Mouse (Mus musculus): ENCODE results near the gene Bptf.
"Not testable (repeated sequence)": the region's sequence is repeated elsewhere in the genome, so short reads cannot be mapped to it uniquely, and the experiment has no call there.

Bptf gene

GRCm38 (mm10) chr11:107019318-107019717, 112.6 kb downstream of the Bptf start:
- no peak for DNase-seq (ENCODE audit: low spot score in 2 of 2)

GRCm38 (mm10) chr11:107018606-107019005, 113.3 kb downstream of the Bptf start:
- DNase-seq (ENCODE audit: low spot score in 2 of 2) = peak in 1 of 2 experiments; percentile 25

DNA sequence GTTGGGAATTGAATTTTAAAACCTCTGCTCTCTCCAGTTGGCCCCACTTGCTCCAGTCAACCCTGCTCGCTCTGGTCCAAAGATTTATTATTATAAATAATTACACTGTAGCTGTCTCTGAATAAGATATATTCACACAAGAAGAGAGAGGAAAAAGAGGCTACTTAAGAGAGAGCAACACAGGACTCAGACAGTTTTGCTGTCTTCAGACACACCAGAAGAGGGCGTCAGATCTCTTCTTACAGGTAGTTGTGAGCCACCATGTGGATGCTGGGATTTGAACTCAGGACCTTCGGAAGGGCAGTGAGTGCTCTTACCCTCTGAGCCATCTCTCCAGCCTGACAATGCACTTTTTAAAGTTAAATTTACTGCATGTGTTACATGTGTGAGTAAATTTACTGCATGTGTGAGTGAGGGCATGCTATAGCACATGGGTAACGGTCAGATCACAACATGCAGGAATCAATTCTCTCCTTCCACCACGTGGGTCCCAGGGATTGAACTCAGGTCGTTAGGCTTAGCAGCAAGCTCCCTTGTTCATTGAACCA, 114.5 kb downstream of the Bptf start:
- no peak for DNase-seq (ENCODE audit: low spot score in 2 of 2)

DNA sequence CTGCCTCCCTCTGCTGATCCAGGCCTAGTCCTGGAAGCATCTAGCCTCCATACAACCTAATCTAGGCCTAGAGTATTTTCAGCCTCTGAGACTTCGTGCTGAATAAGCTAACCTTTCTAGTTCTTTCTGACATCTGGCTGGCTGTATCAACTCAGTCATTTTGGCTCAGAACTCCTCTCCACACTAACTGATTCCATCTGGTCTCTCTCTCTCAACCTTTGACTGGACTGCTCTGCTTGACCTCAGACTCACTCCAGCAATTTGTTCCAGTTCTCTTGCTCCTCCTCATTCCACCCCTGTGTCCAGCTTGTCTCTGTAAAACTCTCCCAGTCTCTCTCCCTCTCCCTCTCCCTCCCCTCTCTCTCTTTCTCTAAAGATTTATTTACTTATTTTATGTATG, 115.0 kb downstream of the Bptf start:
- no peak for DNase-seq (ENCODE audit: low spot score in 2 of 2)

DNA sequence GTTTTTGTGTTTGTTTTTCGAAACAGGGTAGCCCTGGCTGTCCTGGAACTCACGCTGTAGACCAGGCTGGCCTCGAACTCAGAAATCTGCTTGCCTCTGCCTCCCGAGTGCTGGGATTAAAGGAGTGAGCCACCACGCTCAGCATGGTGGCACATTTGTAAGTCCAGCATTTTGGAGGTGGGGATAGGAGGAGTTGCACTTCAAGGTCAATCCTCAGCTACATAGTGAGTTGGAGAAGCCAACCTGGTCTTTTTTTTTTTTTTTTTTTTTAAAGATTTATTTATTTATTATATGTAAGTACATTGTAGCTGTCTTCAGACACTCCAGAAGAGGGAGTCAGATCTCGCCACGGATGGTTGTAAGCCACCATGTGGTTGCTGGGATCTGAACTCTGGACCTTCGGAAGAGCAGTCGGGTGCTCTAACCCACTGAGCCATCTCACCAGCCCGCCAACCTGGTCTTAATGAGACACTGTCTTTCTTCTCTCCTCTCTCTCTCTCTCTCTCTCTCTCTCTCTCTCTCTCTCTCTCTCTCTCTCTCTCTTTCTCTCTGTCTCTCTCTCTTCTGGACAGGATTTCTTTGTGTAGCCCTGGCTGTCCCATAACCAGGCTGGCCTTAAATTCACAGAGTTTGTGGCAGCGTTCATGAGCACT, 116.3 kb downstream of the Bptf start:
- not testable (repeated sequence) for DNase-seq (ENCODE audit: low spot score in 2 of 2)

DNA sequence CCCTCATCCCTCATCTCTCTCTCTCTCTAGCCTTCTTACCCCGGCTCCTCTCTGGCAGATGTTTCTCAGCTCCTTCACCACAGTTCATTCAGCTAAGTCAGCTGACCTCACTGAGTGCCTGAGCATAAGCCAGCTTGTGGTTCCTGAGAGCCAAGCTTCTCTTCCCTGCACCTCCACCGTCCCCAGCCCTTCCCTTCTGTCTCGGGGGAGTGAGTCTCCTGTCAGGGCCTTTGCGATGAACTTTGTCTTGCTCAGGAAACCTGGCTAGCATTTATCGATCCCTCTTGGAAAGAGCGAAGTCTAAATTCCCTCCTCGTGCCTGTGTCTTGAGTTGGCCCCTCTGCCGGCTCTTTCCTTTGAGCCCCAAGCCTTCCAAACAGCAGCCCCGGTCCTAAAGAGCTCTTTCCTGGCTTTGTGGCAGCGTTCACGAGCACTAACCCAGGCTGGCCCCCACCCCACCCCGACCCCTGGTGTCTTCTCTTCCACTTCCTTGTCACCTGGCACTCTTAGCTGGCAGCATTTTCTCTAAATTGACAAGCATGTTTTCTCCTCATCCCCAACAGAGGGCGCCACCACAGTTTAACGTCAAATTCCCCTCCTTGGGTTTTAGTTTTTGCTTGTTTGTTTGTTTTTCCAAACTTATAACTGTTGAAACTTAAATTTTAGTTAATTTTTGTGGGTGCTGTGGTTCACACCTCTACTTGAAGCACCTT, 117.2 kb downstream of the Bptf start:
- DNase-seq (ENCODE audit: low spot score in 2 of 2) = peak; percentile 25 to 56

DNA sequence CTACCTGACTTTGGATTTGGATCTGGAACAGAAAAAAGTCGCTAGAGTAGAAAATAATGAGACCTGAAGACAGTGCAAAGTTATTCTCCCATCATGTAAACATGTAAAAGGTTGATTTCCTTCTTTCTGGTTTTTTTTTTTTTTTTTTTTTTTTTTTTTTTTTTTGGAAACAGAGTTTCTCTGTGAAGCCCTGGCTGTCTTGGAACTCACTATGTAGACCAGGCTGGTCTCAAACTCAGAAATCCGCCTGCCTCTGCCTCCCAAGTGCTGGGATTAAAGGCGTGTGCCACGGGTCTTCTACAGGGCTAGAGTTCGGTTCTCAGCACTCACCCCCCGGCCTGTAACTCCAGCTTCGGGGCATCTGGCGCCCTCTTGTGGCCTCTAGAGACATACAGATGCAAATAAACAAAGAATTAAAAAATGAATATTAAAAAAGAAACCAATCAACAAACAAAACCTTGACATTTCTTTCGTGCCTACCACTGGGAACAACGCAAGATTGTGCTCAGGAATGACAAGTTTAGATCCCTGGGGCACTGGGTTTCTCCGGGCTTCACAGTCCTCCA, 117.8 kb downstream of the Bptf start:
- peak in 1 of 2 experiments; percentile 32 for DNase-seq (ENCODE audit: low spot score in 2 of 2)

DNA sequence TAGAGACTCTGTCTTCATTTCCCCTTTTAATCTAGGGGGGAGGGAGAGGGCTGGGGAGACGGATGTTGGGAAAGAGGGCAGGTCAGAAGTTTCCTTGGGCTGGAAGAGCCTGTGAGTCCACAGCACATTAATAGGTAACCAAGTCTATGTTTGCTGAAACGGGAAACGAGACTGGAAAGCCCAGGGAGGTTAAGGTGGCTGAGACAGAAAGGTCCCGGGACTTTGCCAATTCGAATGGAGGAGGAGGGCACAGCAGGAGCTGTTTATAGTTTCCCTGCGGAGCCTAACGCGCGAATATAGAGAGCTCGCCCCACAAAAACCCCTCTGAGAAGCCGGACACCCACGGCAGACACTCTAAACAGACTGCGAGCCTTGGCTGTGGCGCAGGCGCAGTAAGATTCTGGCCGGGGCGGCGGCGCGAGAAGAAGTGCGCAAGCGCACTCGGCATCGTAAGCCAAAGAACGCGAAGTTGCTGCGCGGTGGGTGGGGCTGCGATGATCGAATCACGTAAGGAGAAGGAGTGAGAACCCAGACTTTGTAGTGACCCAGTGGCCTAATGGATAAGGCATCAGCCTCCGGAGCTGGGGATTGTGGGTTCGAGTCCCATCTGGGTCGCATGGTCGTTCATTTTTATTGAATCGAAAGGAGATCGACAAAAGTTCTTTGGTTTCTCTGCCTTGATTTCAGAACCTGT, 119.5 kb downstream of the Bptf start:
- peak; percentile 99 for DNase-seq (ENCODE audit: low spot score in 2 of 2)

DNA sequence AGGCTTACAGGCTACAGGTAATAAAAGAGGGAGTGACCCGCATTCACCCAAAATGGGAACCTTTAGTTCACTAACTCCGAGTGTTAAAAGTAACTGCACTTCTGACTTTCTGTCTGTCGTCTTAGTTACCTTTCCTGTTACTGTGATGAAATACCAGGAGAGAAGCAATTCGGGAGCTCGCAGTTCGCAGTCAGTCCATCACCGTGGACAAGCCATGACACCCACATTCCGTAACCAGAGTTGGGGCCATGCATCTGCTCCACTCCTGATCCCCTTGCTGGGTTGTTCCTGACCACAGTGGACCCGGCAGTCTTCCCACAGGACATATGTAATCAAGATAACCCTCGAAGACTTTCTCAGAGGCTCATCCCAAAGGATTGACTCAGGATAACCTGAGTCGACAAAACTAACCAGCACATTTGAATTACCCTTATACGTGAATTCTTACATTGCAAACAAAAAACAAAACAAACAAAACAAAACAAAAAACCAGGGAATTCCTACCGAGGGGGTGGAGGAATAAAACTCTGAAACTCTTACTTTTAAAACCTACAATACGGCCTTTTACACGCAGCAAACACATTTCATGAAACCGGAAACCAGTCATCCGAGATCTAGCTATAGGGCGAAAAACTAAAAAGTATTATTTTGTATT, 120.1 kb downstream of the Bptf start:
- DNase-seq (ENCODE audit: low spot score in 2 of 2) = no peak

GRCm38 (mm10) chr11:107011171-107011570, 120.8 kb downstream of the Bptf start:
- DNase-seq (ENCODE audit: low spot score in 2 of 2) = no peak

DNA sequence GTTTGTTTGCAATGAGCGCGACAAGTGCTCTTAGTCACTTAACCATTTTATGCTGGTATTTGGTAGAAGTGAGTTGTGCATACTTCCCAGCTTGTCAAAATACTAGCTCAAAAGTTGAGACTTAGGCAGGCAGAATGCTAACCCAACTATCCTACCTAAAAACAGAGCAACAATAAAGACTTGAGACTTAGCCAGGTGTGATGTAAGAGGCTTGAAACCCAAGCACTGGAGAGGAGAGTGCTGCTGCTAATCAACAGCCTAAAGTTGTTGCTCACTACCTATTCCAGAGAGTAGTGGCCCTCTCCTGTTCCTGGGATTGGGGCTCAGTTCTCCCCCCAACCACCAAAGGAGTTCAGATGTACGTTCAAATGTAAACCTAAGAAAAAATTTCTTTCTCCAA, 121.5 kb downstream of the Bptf start:
- DNase-seq (ENCODE audit: low spot score in 2 of 2) = no peak

DNA sequence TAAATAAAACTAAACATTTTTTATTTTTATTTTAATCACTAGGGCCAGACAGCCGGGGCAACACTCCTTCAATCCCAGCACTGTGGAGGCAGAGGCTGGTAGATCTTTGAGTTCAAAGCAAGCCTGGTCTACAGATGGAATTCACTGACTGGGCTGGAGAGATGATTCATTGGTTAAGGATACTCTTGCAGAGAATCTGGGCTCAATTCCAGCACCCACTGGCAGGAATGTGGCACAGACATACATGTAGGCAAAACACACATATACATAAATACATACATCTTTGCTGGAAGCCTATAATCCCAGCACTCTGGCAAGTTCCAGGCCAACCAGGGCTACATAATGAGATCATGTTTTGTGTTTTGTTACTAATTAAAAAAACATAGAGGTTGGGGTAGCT, 126.4 kb downstream of the Bptf start:
- DNase-seq (ENCODE audit: low spot score in 2 of 2) = no peak

- no peak for DNase-seq (ENCODE audit: low spot score in 2 of 2)
Measured at GRCm38 (mm10) chr11:107001760-107002675, 129.9 kb downstream of the Bptf start.

DNA sequence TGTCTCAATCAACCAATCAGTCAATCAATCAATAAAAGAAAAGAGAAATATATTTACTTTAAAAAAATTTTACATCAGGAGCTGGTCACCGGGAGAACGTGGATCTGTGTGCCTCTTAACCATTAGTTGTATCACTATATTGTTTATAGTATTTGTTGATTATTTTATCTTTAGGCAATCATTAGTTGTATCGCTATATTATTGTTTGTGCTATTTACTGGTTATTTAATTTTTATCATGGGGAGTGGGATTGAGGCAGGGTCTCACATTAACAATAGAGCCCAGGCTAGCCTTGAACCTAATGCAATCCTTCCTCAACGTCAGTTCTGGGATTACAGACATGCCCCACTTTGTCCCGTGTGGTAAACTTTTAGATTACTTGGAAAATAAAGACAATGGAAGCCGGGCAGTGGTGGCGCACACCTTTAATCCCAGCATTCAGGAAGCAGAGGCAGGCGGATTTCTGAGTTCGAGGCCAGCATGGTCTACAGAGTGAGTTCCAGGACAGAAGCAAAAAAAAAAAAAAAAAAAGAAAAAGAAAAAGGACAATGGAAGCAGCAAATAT, 131.9 kb downstream of the Bptf start:
- no peak for DNase-seq (ENCODE audit: low spot score in 2 of 2)

DNA sequence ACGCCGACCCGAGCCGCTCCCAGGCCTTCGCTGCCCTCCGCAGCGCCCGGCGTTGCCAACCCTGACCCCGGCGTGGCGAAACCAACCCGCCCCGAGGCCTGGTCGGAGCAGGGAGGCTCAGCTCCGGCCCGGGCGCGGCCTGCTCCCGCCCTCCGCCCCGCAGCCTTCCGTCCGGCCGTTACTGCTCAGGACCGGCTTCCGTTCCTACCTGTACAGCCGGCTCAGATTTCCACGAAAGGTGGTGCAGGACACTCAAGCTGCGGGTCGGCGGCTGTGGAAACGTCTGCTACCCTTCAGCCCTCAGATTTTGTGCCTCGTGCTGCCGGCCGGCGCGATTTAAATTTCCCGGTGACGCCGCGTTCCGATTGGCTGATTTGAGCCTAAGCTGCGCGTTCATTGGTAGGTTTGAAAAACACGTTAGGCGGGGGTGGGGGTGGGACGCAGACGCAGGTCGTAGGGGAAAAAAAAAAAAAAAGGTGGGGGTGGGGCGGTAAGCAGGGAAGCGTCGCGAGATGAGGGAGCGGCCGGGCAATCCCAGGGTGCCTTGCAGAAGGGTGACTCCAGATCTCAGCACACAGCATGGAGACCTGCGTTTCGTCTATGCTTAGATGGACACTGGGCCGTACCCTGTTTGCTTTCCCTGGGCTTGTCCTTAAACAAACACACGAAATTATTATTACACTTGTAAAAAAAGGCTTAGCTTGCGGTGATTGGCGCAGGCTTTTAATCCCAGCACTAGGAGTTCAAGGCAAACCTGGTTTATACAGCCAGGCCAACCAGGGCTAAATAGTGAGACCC, 132.6 kb downstream of the Bptf start, which contains the start of gene Kpna2:
Gene Kpna2 (minus strand): TSS at position 391 of the 798 bp plus-strand sequence.
- peak; percentile 80 to 86 for DNase-seq (ENCODE audit: low spot score in 2 of 2)

GRCm38 (mm10) chr11:106998651-106999150, 133.2 kb downstream of the Bptf start:
- no peak for DNase-seq (ENCODE audit: low spot score in 2 of 2)

DNA sequence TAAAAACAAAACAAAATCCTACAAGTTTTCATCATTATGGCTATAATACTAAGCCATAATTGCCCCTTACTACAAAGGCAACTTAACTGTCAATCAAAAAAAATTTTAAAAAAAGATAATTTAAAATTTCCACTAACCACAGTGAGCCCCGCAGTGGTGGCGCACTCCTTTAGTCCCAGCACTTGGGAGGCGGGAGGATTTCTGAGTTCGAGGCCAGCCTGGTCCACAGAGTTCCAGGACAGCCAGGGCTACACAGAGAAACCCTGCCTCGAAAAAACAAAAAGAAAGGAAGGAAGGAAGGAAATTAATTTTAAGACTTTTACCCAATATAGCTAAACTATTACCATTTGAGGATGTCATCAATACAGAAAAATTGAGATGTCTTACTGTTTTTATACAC, 134.0 kb downstream of the Bptf start:
- DNase-seq (ENCODE audit: low spot score in 2 of 2) = no peak

DNA sequence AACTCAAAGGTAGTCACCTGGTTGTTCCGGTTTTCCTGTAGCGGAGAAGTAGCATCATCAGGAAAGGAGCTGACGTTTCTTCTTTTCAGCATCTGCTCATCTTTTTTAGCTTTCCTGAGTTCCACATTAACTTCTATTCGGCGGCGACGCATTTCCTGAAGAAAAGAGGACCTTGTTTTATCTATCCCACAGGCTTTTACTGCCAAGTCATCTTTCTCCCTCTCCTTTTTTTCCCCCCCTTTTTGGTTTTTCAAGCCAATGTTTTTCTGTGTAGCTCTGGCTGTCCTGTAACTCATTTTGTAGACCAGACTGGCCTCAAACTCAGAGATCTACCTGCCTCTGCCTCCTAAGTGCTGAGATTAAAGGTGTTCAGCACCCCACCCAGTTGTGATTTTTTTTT, 135.4 kb downstream of the Bptf start:
- not testable (repeated sequence) for DNase-seq (ENCODE audit: low spot score in 2 of 2)
